Mouse (Mus musculus) neural tube, postnatal 0 days (tissue): ENCODE results near the gene Gm13306. TPM values are rescaled to one million over a fixed set of nuclear protein-coding genes. Genes with fewer than 3 reads are reported as not detected.

Source experiments
- polyA plus RNA-seq: library from polyadenylated mRNA; unstranded; fragments of >200 nt; fragmentation: Nextera tagmentation; extraction: Ambion mirVana; gene quantifications from 2 replicates; pipeline ENCODE4 v1.2.1, GENCODE M21; 2015

Gm13306 gene
- 4.6 and 5.1 TPM in 2 replicates for polyA plus RNA-seq

GRCm38 (mm10) chr4:42153136-42153535 lies at the start of gene Gm13306:
Gene Gm13306, plus strand, starts transcription at chr4:42153436.

GRCm38 (mm10) chr4:42114517-42114916 lies 38.7 kb upstream of the Gm13306 start, which contains the start of gene Gm13304:
Gene Gm13304, plus strand, starts transcription at chr4:42114817.

GRCm38 (mm10) chr4:42168503-42168902 lies 15.3 kb downstream of the Gm13306 start, which contains the start of gene Gm13305:
Gene Gm13305, minus strand, starts transcription at chr4:42168603.

Other genes starting within 250 kb of the Gm13306 start
- gene Gm21541, start 249.8 kb upstream of the Gm13306 start, polyA plus RNA-seq = not detected in 2 replicates
- 7.9 and 8.3 TPM in 2 replicates for gene Gm20878, start 211.9 kb upstream of the Gm13306 start, polyA plus RNA-seq
- gene Fam205a4, start 187.4 kb upstream of the Gm13306 start, polyA plus RNA-seq = 1.3 and 1.6 TPM in 2 replicates
- 0.44 and 0.85 TPM in 2 replicates for gene Gm21093, start 118.7 kb upstream of the Gm13306 start, polyA plus RNA-seq
- not detected in 2 replicates for gene Gm3893, start 62.2 kb upstream of the Gm13306 start, polyA plus RNA-seq
- not detected in 2 replicates for gene Gm13304, start 38.6 kb upstream of the Gm13306 start, polyA plus RNA-seq
- not detected in 2 replicates for gene Gm13305, start 15.2 kb downstream of the Gm13306 start, polyA plus RNA-seq
- not detected in 2 replicates for gene Gm10600, start 87.2 kb downstream of the Gm13306 start, polyA plus RNA-seq
- not detected in 2 replicates for gene Ccl21b, start 102.3 kb downstream of the Gm13306 start, polyA plus RNA-seq
- not detected in 2 replicates for gene Gm21953, start 140.8 kb downstream of the Gm13306 start, polyA plus RNA-seq
- not detected in 2 replicates for gene Fam205a3, start 164.9 kb downstream of the Gm13306 start, polyA plus RNA-seq